Mouse (Mus musculus) limb, embryonic 12.5 days (tissue): ENCODE results near the gene Tut7. TPM values are rescaled to one million over a fixed set of nuclear protein-coding genes. Genes with fewer than 3 reads are reported as not detected.
"Not testable (repeated sequence)": the region's sequence is repeated elsewhere in the genome, so short reads cannot be mapped to it uniquely, and the experiment has no call there.

ENCODE experiments used
- ATAC-seq: fragments of 200-750 bp; cut with Nextera tagmentation; 2 replicates; pipeline ENCODE4 v1.8.0; 2017; ENCODE audit warnings: low read depth, moderate TSS enrichment; ENCODE audit not compliant: insufficient number of reproducible peaks, insufficient read depth, low FRiP score, low TSS enrichment
- H3K27ac ChIP-seq: fragments of 300-500 bp; sonication (generic); 2 replicates; pipeline ENCODE4 v1.5.1; 2016; ENCODE audit warnings: mild to moderate bottlenecking, moderate library complexity
- H3K27me3 ChIP-seq: fragments of 300-500 bp; sonication (generic); 2 replicates; pipeline ENCODE4 v1.6.1; 2016; ENCODE audit warnings: mild to moderate bottlenecking, moderate library complexity
- H3K36me3 ChIP-seq: fragments of 300-500 bp; sonication (generic); 2 replicates; pipeline ENCODE4 v1.6.1; 2016; ENCODE audit warnings: mild to moderate bottlenecking, moderate library complexity
- H3K4me1 ChIP-seq: fragments of 300-500 bp; sonication (generic); replicated peaks from 2 replicates; pipeline ENCODE4 v1.6.1; 2016
- H3K4me2 ChIP-seq: fragments of 300-500 bp; sonication (generic); 2 replicates; pipeline ENCODE4 v1.6.1; 2016; ENCODE audit warnings: mild to moderate bottlenecking, moderate library complexity
- H3K4me3 ChIP-seq: fragments of 300-500 bp; sonication (generic); replicated peaks from 2 replicates; pipeline ENCODE4 v1.5.1; 2016; ENCODE audit warnings: mild to moderate bottlenecking
- H3K9ac ChIP-seq: fragments of 300-500 bp; sonication (generic); replicated peaks from 2 replicates; pipeline ENCODE4 v1.6.1; 2016; ENCODE audit warnings: mild to moderate bottlenecking, moderate library complexity
- H3K9me3 ChIP-seq: fragments of 300-500 bp; sonication (generic); 2 replicates; pipeline ENCODE4 v1.6.1; 2016; ENCODE audit warnings: mild to moderate bottlenecking, moderate library complexity
- WGBS: fragments of 180-500 bp; shearing (Covaris S2); methylation state at CpG from one replicate; pipeline ENCODE4 v1.1.7; 2016; 5-methylcytosine and 5-hydroxymethylcytosine counted together
- polyA plus RNA-seq: library from polyadenylated mRNA; unstranded; fragments of >200 nt; fragmentation: Nextera tagmentation; extraction: Ambion mirVana; gene quantifications from 2 replicates; pipeline ENCODE4 v1.2.1, GENCODE M21; 2016

Tut7 gene
- polyA plus RNA-seq, 1 experiment from 2014 or later = 56.5 TPM

DNA sequence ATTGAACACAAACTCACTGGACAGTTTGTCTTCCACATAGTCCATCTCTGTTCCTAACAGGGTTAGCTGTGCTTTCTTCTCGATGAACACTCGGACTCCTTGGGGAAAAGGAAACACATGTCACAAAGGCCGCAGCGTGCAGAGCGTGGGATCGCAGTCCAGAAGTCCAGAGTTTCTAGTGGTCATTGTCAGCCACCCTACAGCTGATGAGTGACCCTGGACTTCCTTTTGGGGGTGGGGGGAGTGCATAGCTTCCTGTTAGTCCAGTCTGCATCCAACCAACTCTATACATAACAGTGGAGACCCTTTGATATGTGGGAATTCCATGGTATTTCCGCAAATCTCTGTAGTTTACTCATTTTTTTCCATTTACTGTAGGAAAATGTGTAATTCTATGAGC, 66.0 kb downstream of the Tut7 start:
- Histone ChIP-seq H3K27me3 (no peaks in the 10 kb centered on the region), H3K36me3 (peaks cover 64% of the 10 kb centered on the region), H3K27ac (no peak overlapping the region), H3K4me1 (no peaks in the 10 kb centered on the region), H3K9ac (no peak overlapping the region), H3K9me3 (no peaks in the 10 kb centered on the region), H3K4me2 (no peak overlapping the region), H3K4me3 (no peak overlapping the region)
- no peak for ATAC-seq
- 92% methylated on average over 7 of the region's 7 CpGs for WGBS

DNA sequence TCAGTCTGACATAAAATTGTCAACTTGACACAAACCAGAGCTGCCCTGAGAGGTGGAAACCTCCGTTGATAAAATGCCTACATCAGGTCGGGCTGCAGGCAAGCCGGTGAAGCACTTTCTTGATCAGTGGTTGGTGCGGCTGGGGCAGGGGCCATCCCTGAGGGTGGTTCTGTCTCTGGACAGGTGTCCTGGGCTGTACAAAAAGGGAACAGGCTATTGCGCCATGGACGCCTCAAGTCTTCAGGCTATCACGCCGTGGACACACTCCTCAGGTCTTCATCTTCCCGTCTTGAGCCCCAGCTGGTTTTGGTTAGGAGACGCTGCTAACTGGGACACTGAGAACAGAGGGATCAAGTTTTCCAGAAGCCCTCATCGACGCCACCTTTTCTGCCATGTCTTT, 72.6 kb downstream of the Tut7 start:
- Histone ChIP-seq H3K36me3 (peaks cover 9% of the 10 kb centered on the region), H3K27me3 (no peaks in the 10 kb centered on the region), H3K4me1 (peaks cover 4% of the 10 kb centered on the region), H3K9me3 (no peaks in the 10 kb centered on the region), H3K4me3 (no peak overlapping the region), H3K4me2 (no peak overlapping the region), H3K9ac (no peak overlapping the region), H3K27ac (no peak overlapping the region)
- no peak for ATAC-seq
- WGBS = 18% methylated on average over 12 of the region's 12 CpGs

DNA sequence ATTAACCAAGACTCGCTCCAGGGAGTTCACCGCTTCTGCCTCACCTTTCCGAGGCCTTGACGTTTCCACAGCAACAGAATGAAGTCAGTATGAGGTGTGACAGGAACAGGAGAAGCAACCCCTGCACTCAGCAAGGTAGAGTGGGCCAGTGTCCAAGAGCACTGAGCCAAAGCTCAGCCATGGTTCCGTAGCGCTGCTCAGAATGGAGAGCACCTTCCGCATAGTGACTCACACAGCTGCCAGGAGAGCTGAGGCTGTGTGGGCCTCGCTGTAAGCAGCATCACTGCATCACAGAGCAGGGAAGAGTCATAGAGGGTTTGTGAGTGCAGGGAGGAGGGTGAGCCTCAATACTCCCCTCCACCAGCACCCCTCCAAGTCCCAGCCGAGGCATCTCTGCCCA, 76.2 kb downstream of the Tut7 start, which contains the start of gene 1700014D04Rik:
Gene 1700014D04Rik (minus strand): TSS at position 42 of the 400 bp plus-strand sequence.
- Histone ChIP-seq H3K27ac (no peak within 1 kb of the TSS), H3K27me3 (no peaks in the 10 kb centered on the region), H3K9ac (no peak within 1 kb of the TSS), H3K9me3 (no peaks in the 10 kb centered on the region), H3K4me2 (no peak within 1 kb of the TSS), H3K4me1 (peaks cover 4% of the 10 kb centered on the region), H3K36me3 (no peaks in the 10 kb centered on the region), H3K4me3 (no peak within 1 kb of the TSS)
- no peak for ATAC-seq
- WGBS = 79% methylated on average over 9 of the region's 9 CpGs

DNA sequence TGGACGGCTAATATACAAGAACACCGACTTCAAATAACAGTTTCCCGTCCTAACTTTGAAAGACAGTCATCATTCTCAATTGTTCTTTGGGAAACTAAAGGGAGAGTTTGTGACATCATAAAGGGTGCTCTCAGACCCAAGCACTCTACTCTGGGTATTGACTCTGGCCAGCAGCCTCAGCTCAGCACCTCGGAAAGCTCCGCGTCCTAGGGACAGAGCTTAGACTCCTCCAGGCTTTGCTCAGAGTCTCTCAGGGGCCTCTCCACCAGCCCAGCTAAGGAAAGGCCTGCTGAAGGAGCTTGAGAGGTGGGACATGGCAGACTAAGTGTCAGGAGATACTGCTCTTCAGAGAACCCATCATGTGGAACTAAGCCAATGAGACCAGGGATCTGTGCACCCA, 76.8 kb downstream of the Tut7 start:
- Histone ChIP-seq H3K9ac (no peak overlapping the region), H3K27me3 (no peaks in the 10 kb centered on the region), H3K27ac (no peak overlapping the region), H3K4me3 (no peak overlapping the region), H3K9me3 (no peaks in the 10 kb centered on the region), H3K36me3 (no peaks in the 10 kb centered on the region), H3K4me1 (peaks cover 4% of the 10 kb centered on the region), H3K4me2 (no peak overlapping the region)
- 75% methylated on average over 6 of the region's 6 CpGs for WGBS
- no peak for ATAC-seq

DNA sequence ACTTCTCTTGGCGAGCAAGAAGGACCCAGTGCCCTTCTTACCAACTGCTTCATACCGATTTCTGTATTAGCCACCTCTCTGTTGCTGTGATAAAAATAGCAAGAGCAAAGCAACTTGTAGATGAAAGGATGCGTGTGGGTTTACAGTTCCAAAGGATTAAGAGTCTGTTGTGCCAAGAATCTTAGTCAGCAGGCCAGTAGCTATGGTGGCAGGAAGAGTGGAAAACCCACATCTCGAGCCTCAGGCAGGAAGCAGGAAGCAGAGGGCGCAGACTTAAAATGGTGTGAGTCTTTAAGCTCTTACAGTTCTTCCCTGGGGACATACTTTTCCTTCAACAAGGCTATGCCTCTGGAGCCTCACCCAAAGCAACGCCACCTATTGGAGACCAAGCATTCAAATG, 77.5 kb downstream of the Tut7 start:
- WGBS = 83% methylated on average over 6 of the region's 6 CpGs

DNA sequence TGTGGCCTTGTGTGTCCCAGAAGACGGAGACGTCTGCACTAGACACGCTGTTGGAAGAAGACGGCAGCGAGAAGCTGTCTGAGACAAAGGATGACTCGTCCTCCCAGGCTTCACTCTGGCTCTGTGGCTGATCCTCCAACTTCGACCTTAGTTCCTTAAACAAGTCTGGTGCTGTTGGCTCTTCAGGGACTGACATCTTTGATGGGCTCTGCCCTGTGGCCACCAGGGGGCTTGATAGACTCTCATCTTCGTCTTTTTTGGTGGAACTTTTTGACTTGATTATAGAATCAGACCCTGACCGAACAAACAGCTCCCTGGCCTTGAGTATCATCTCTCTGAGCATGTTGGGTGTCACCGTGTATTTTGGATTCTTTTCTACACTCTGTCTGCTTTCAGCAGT, 81.2 kb downstream of the Tut7 start:
- H3K4me2 ChIP-seq = no peak overlapping the region
- no peaks in the 10 kb centered on the region; the same call in 1 of the 2 replicates for H3K27me3 ChIP-seq
- no peak overlapping the region for H3K27ac ChIP-seq
- no peaks in the 10 kb centered on the region for H3K36me3 ChIP-seq
- no peaks in the 10 kb centered on the region for H3K9me3 ChIP-seq
- H3K4me3 ChIP-seq = no peak overlapping the region
- no peaks in the 10 kb centered on the region for H3K4me1 ChIP-seq
- H3K9ac ChIP-seq = no peak overlapping the region
- 79% methylated on average over 10 of the region's 10 CpGs for WGBS
- ATAC-seq = no peak

More for the DNA sequence above, 77.5 kb downstream of the Tut7 start:
- no peak for ATAC-seq
- Histone ChIP-seq H3K4me3 (no peak overlapping the region), H3K27me3 (no peaks in the 10 kb centered on the region), H3K9ac (no peak overlapping the region), H3K4me2 (no peak overlapping the region), H3K9me3 (no peaks in the 10 kb centered on the region), H3K36me3 (no peaks in the 10 kb centered on the region), H3K27ac (no peak overlapping the region), H3K4me1 (peaks cover 3% of the 10 kb centered on the region)

DNA sequence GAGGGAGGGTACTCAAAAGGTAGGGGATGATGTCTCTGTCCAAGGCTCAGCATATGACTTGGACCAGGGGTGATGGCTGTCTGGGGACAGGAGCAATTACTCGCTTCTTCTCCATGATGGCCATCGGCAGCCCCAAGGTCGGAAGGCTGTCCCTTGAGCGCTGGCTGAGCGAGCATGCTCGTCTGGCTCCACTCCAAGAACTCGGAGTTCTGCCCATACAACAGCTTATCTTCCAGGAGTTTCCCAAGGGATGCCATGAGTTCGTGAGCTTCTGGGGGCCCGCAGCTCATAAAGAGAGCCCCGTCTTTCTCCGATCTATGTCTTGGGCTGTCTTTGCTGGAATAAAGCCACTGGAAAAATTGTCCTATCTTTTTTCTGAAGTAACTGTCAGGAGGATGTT, 81.9 kb downstream of the Tut7 start:
- Histone ChIP-seq H3K9ac (no peak overlapping the region), H3K4me2 (no peak overlapping the region), H3K4me3 (no peak overlapping the region), H3K27ac (no peak overlapping the region), H3K4me1 (no peaks in the 10 kb centered on the region), H3K9me3 (no peaks in the 10 kb centered on the region), H3K36me3 (no peaks in the 10 kb centered on the region), H3K27me3 (no peaks in the 10 kb centered on the region; the same call in 1 of the 2 replicates)
- no peak for ATAC-seq
- 93% methylated on average over 11 of the region's 11 CpGs for WGBS

DNA sequence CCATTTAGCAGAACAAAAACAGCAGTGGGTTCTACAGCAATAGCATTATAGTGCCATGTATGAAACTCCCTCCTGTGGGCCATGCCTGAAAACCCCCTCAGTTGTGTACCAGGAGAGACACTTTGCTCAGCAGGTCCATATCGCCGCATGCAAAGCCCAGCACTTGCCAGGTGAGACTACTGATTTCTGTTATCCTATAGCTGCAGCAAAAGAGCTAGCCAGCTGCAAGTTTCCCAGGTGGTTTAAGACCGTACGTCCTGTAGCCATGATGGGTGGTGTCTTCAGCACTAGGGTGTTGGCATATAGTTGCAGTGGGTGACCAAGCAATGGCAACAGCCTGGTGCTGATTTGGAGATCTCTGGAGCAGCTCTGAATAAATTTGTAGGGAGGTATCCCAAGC, 83.5 kb downstream of the Tut7 start:
- Histone ChIP-seq H3K36me3 (no peaks in the 10 kb centered on the region), H3K9me3 (no peaks in the 10 kb centered on the region), H3K4me2 (no peak overlapping the region), H3K27me3 (no peaks in the 10 kb centered on the region; the same call in 1 of the 2 replicates), H3K9ac (no peak overlapping the region), H3K4me1 (no peaks in the 10 kb centered on the region), H3K27ac (no peak overlapping the region), H3K4me3 (no peak overlapping the region)
- no peak for ATAC-seq
- WGBS = 86% methylated on average over 4 of the region's 4 CpGs

DNA sequence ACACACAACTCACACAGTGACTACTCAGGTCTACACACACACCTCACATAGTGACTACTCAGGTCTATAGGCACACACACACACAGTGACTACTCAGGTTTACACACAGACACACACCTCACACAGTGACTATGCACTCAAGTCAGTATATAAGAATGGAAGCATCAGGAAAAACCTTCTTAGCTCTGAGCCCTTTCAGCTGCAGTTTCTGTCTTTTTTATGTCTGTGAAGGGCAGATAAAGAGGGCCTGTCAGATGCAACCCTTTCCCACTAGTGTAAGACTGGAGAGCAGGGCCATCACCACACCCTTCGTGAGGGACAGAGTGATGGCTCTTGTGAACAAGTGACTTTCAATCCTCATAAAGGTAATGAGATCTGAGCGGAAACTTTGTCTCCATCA, 84.5 kb downstream of the Tut7 start:
- Histone ChIP-seq H3K9ac (no peak overlapping the region), H3K27ac (no peak overlapping the region), H3K4me3 (no peak overlapping the region), H3K27me3 (no peaks in the 10 kb centered on the region; the same call in 1 of the 2 replicates), H3K4me1 (no peaks in the 10 kb centered on the region), H3K9me3 (no peaks in the 10 kb centered on the region), H3K4me2 (no peak overlapping the region), H3K36me3 (no peaks in the 10 kb centered on the region)
- WGBS = 82% methylated on average over 2 of the region's 2 CpGs
- ATAC-seq = no peak

DNA sequence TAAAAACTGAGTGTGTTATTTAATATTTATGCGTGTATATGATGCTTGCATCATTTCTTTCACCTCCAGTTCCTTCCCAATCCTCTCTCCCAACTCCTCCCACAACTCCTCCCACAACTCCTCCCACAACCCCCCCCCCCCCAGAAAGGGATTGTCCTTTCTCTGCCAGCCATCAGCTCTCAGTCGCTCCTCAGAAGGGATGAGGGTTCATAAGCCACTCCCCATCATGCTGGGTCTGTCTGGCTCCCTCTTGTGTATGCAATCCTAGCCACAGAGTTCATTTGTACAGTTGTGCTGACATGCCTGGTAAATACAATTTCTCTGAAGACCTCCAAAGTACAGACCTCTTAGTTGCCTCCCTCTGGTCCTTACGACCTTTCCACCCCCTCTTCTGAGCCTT, 87.8 kb downstream of the Tut7 start:
- Histone ChIP-seq H3K4me1 (no peaks in the 10 kb centered on the region), H3K36me3 (no peaks in the 10 kb centered on the region), H3K4me2 (no peak overlapping the region), H3K9me3 (no peaks in the 10 kb centered on the region), H3K9ac (no peak overlapping the region), H3K4me3 (no peak overlapping the region), H3K27me3 (peaks cover 3% of the 10 kb centered on the region; the same call in 1 of the 2 replicates), H3K27ac (no peak overlapping the region)
- no peak for ATAC-seq
- WGBS = 29% methylated on average over 3 of the region's 3 CpGs

DNA sequence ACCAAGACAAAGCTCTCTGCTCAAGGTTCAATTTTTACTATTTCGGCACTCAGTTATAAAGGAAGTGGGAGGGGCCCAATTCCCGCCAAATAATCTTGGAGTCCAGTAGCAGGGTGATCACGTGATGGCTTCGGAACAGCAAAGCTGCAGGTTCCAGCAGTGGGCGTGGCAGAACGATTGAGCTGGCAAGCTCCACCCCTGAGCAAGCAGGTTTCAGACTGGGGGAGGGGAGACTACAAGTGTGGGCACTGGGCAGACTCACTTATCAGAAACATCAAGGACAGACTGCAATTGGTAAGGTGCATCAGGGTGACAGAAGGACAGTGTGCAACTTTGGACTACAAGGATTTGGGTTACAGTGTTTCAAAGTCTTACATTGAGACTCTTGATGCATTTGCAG, 88.6 kb downstream of the Tut7 start:
- H3K9me3 ChIP-seq, H3K9ac ChIP-seq, H3K27ac ChIP-seq, ATAC-seq, H3K4me3 ChIP-seq, H3K4me1 ChIP-seq, H3K36me3 ChIP-seq, H3K4me2 ChIP-seq, H3K27me3 ChIP-seq: not testable (repeated sequence)
- 37% methylated on average over 6 of the region's 6 CpGs for WGBS

DNA sequence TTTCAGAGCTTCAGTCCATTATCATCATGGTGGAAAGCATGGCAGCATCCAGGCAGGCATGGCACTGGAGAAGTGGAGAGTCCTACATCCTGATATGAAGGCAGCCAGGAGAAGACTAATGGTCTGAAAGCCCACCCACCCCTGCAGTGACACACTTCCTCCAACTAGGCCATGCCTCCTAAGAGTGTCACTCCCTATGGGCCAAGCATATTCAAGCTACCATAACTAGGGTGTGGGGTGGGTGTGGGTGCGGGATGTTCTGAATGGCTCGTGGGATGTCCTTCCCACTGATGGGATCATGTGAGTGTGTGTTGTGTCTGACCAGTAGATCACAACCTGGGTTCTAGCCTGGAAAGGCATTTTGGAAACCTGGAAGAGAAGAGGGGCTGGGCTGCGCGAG, 89.0 kb downstream of the Tut7 start:
- 79% methylated on average over 4 of the region's 4 CpGs for WGBS
- no peak for ATAC-seq
- no peak overlapping the region for H3K27ac ChIP-seq
- H3K9me3 ChIP-seq = no peaks in the 10 kb centered on the region
- no peak overlapping the region for H3K4me3 ChIP-seq
- H3K27me3 ChIP-seq = peaks cover 3% of the 10 kb centered on the region
- no peak overlapping the region for H3K9ac ChIP-seq
- H3K36me3 ChIP-seq = no peaks in the 10 kb centered on the region
- H3K4me1 ChIP-seq = no peaks in the 10 kb centered on the region
- no peak overlapping the region for H3K4me2 ChIP-seq
